In the genomic region with DNA sequence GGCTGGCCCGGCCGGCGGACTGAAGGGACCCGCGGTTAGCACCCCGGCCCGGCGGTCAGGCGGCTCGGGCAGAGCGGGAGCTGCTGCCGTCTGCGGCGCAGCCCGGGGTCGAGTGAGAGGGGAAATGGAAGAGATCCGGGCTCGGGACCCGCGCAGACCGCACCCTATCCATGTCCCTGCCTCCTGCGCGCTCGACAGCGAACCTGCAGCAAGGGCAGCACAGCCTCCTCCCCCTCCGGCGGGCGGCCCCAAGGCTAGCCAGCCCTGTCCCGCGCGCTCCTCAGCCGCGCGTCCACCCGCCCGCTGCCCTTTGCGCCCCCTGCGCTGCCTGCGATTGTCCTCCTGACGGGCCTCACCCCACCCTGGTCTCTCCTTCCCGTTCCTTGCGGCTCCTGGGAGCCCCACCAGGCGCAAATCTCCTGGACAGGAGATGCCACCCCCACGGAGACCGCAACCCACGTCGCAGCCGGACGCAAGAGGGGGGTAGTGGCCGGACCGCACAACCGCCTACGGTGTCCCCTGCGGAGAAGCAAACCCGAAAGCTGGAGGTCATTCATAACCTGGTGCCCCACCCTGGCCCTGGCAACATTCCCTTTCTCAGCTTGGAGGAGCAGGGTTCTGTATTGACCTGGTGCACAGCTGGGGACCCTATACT, we compare ENCODE assay signal across 8 mouse cellular contexts. TPM values are rescaled to one million over a fixed set of nuclear protein-coding genes. Genes with fewer than 3 reads are reported as not detected.
DNase-seq lines count a peak whose midpoint lies in the region; ATAC-seq and TF ChIP-seq lines count a peak whose summit lies in the region.

A gene (minus strand): TSS at position 117 of the 655 bp plus-strand sequence.

- peak; percentile 19; the same call in 1 of the 2 replicates for ATAC-seq in heart, embryonic 11.5 days (replicated peaks; ENCODE audit: insufficient number of reproducible peaks, low FRiP score, low TSS enrichment)
- no peak for ATAC-seq in forebrain, embryonic 16.5 days
- no peak for ATAC-seq in midbrain, postnatal 0 days (ENCODE audit: low FRiP score)

- H3K9ac ChIP-seq in heart, embryonic 11.5 days (ENCODE audit: low read depth, low read length) = no peak within 1 kb of the TSS
- H3K9ac ChIP-seq in forebrain, embryonic 16.5 days (replicated peaks; ENCODE audit: low read depth, low read length) = peak within 1 kb of the TSS; percentile 6; the same call in 1 of the 2 replicates
- H3K9ac ChIP-seq in midbrain, postnatal 0 days (replicated peaks; ENCODE audit: low read length, poor library complexity, severe bottlenecking) = 0 out of 2 replicates have a peak within 1 kb of the TSS, but pooled peaks have one; percentile 24

- H3K4me1 ChIP-seq in heart, embryonic 11.5 days (ENCODE audit: control insufficient read depth, insufficient read depth, low read length) = peaks cover 15% of the 10 kb centered on the region; the same call in 1 of the 2 replicates
- peaks cover 30% of the 10 kb centered on the region for H3K4me1 ChIP-seq in forebrain, embryonic 16.5 days (replicated peaks; ENCODE audit: control insufficient read depth, insufficient read depth, low read length)
- peaks cover 19% of the 10 kb centered on the region; the same call in 1 of the 2 replicates for H3K4me1 ChIP-seq in midbrain, postnatal 0 days (ENCODE audit: insufficient read depth, low read length)

- peak within 1 kb of the TSS; percentile 49 for H3K4me3 ChIP-seq in heart, embryonic 11.5 days (ENCODE audit: low read depth, low read length)
- H3K4me3 ChIP-seq in forebrain, embryonic 16.5 days (replicated peaks; ENCODE audit: low read length) = peak within 1 kb of the TSS; percentile 39
- H3K4me3 ChIP-seq in midbrain, postnatal 0 days (ENCODE audit: low read depth, low read length) = peak within 1 kb of the TSS; percentile 25

- no peaks in the 10 kb centered on the region for H3K36me3 ChIP-seq in heart, embryonic 11.5 days (ENCODE audit: control insufficient read depth, insufficient read depth, low read length)
- no peaks in the 10 kb centered on the region for H3K36me3 ChIP-seq in forebrain, embryonic 16.5 days (ENCODE audit: control insufficient read depth, insufficient read depth)
- no peaks in the 10 kb centered on the region for H3K36me3 ChIP-seq in midbrain, postnatal 0 days (ENCODE audit: insufficient read depth, low read length)

- peak within 1 kb of the TSS; percentile 69 for H3K4me2 ChIP-seq in heart, embryonic 11.5 days
- H3K4me2 ChIP-seq in forebrain, embryonic 16.5 days (ENCODE audit: low read length) = peak within 1 kb of the TSS; percentile 55
- H3K4me2 ChIP-seq in midbrain, postnatal 0 days (ENCODE audit: low read depth, low read length, poor library complexity, severe bottlenecking) = peak within 1 kb of the TSS; percentile 51

- no peak for DNase-seq in heart, postnatal 4 days
- DNase-seq in kidney, postnatal 10 days = peak; percentile 63
- DNase-seq in midbrain, postnatal 0 days (ENCODE audit: low spot score) = no peak
- no peak for DNase-seq in gastrocnemius, adult 8-10 months (ENCODE audit: low spot score in 2 of 2)
- no peak for DNase-seq in left cerebral cortex, adult 11 months (ENCODE audit: low spot score)
- no peak for DNase-seq in retina, embryonic 14.5 days (ENCODE audit: low spot score)

- 2% methylated on average over 54 of the region's 55 CpGs for WGBS in heart, embryonic 11.5 days (ENCODE audit: insufficient replicate concordance)
- WGBS in forebrain, embryonic 16.5 days = 1% methylated on average over 48 of the region's 55 CpGs
- 2% methylated on average over 43 of the region's 55 CpGs for WGBS in midbrain, postnatal 0 days

- no peak for TF ChIP-seq CTCF in midbrain, postnatal 0 days (IDR thresholded peaks at IDR 0.05)

- peaks cover 88% of the 10 kb centered on the region for H3K27me3 ChIP-seq in heart, embryonic 11.5 days (ENCODE audit: control insufficient read depth, insufficient read depth, low read length)
- H3K27me3 ChIP-seq in forebrain, embryonic 16.5 days (replicated peaks; ENCODE audit: control insufficient read depth, insufficient read depth, low read length) = peaks cover 80% of the 10 kb centered on the region
- H3K27me3 ChIP-seq in midbrain, postnatal 0 days (ENCODE audit: insufficient read depth, low read length) = peaks cover 78% of the 10 kb centered on the region

- no peak within 1 kb of the TSS for H3K27ac ChIP-seq in heart, embryonic 11.5 days (ENCODE audit: low read depth, low read length)
- no peak within 1 kb of the TSS for H3K27ac ChIP-seq in forebrain, embryonic 16.5 days (ENCODE audit: low read length)
- H3K27ac ChIP-seq in midbrain, postnatal 0 days (ENCODE audit: low read depth, low read length) = no peak within 1 kb of the TSS

- no peaks in the 10 kb centered on the region for H3K9me3 ChIP-seq in heart, embryonic 11.5 days (replicated peaks; ENCODE audit: control insufficient read depth, low read length)
- H3K9me3 ChIP-seq in forebrain, embryonic 16.5 days (ENCODE audit: control insufficient read depth, low read length) = no peaks in the 10 kb centered on the region
- H3K9me3 ChIP-seq in midbrain, postnatal 0 days (ENCODE audit: low read length) = no peaks in the 10 kb centered on the region

RNA-seq across cellular contexts. Expression of the gene that starts here (rescaled TPM):
- 0.16 and 0.17 TPM in 2 replicates for polyA plus RNA-seq in heart, embryonic 11.5 days (2014; fragmentation: Nextera tagmentation; extraction: Ambion mirVana)
- under 1 TPM; 0.18 to 0.26 TPM for total RNA-seq in heart, postnatal 4 days (2021)
- polyA plus RNA-seq in forebrain, embryonic 16.5 days (2015; fragmentation: Nextera tagmentation; extraction: Ambion mirVana) = 0.16 TPM in 2 replicates
- total RNA-seq in midbrain, postnatal 0 days (2014; rRNA removed) = 0.16 and 1.2 TPM in 2 replicates
- polyA plus RNA-seq in midbrain, postnatal 0 days (2015; fragmentation: Nextera tagmentation; extraction: Ambion mirVana) = 0.21 TPM in 2 replicates
- under 1 TPM in 2 of 4 experiments, not detected in 2; 0.16 to 0.19 TPM for total RNA-seq in gastrocnemius, adult 8-10 months (2022)

Comparison
In these comparisons a context has a peak if more than half of its experiments do, and no peak if none do; other contexts are left out.
1. Peak in ATAC-seq, H3K4me3 ChIP-seq and H3K4me2 ChIP-seq in heart, embryonic 11.5 days; RNA of the gene not detected or under 1 TPM.